Mouse (Mus musculus): ENCODE data around the gene Il13ra2. TPM values are rescaled to one million over a fixed set of nuclear protein-coding genes. Genes with fewer than 3 reads are reported as not detected.

The Il13ra2 gene
- 0.10 and 0.12 TPM in 2 replicates for polyA plus RNA-seq (2012; rRNA removed)

DNA sequence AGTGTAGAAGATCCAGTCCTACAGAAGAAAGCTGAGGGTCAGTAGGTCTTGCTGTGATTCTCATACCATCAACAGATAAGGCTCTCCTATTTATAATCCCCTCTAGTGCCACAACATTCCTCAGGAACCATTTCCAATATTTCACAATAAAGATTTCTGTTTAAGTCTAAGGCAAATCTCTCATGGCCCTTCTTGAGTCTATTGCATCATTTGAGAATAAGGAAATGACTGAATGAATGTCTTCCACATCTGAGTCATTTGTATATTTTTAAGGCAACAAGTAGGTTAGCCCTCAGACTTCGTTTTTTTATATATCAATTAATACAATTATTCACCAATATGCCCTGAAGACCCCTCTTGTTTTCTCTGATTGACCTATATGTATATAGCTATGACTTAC lies at the start of gene Il13ra2:
Gene Il13ra2, minus strand, starts transcription at position 64 of the 400 bp plus-strand sequence.

GRCm38 (mm10) chrX:147453610-147454009 lies 24.6 kb upstream of the Il13ra2 start, which contains the start of gene Vmn1r239-ps:
Vmn1r239-ps (minus strand) TSS chrX:147453710.

Other genes starting within 250 kb of the Il13ra2 start
- not detected in 2 replicates for gene Vmn1r239-ps, start 24.5 kb upstream of the Il13ra2 start, polyA plus RNA-seq (2012; rRNA removed)
- gene Lrch2, start 124.9 kb upstream of the Il13ra2 start, polyA plus RNA-seq (2012; rRNA removed) = 1.6 and 2.2 TPM in 2 replicates